Mouse (Mus musculus) stomach, embryonic 16.5 days (tissue): ENCODE measurements around the gene Ivd. TPM values are rescaled to one million over a fixed set of nuclear protein-coding genes. Genes with fewer than 3 reads are reported as not detected.

Experiments
- ATAC-seq: fragments of 200-750 bp; cut with Nextera tagmentation; 2 replicates; pipeline ENCODE4 v1.8.0; 2017; ENCODE audit warnings: moderate number of reproducible peaks, moderate TSS enrichment; ENCODE audit not compliant: insufficient read depth, low FRiP score
- H3K27ac ChIP-seq: fragments of 300-500 bp; sonication (generic); 2 replicates; pipeline ENCODE4 v1.5.1; 2014; ENCODE audit warnings: low read length
- H3K27me3 ChIP-seq: fragments of 300-500 bp; sonication (generic); 2 replicates; pipeline ENCODE4 v1.6.1; 2014; ENCODE audit warnings: low read length, control low read depth, mixed read lengths; ENCODE audit not compliant: control insufficient read depth, insufficient read depth
- H3K36me3 ChIP-seq: fragments of 300-500 bp; sonication (generic); 2 replicates; pipeline ENCODE4 v1.6.1; 2014; ENCODE audit warnings: low read length; ENCODE audit not compliant: control insufficient read depth, insufficient read depth
- H3K4me1 ChIP-seq: fragments of 300-500 bp; sonication (generic); 2 replicates; pipeline ENCODE4 v1.6.1; 2014; ENCODE audit warnings: low read length, control low read depth, mixed read lengths; ENCODE audit not compliant: control insufficient read depth, insufficient read depth
- H3K4me2 ChIP-seq: fragments of 300-500 bp; sonication (generic); 2 replicates; pipeline ENCODE4 v1.6.1; 2014; ENCODE audit warnings: low read depth, low read length, mixed read lengths
- H3K4me3 ChIP-seq: fragments of 300-500 bp; sonication (generic); replicated peaks from 2 replicates; pipeline ENCODE4 v1.5.1; 2014; ENCODE audit warnings: mild to moderate bottlenecking, low read length
- H3K9ac ChIP-seq: fragments of 300-500 bp; sonication (generic); 2 replicates; pipeline ENCODE4 v1.6.1; 2014; ENCODE audit warnings: low read length
- H3K9me3 ChIP-seq: fragments of 300-500 bp; sonication (generic); replicated peaks from 2 replicates; pipeline ENCODE4 v1.6.1; 2016; ENCODE audit warnings: low read length, control low read depth; ENCODE audit not compliant: control insufficient read depth
- WGBS: fragments of 180-500 bp; shearing (Covaris S2); extraction: QIAGEN DNeasy Blood & Tissue Kit; methylation state at CpG from one replicate; pipeline ENCODE4 v1.1.7; 2014; 5-methylcytosine and 5-hydroxymethylcytosine counted together
- polyA plus RNA-seq: library from polyadenylated mRNA; unstranded; fragments of >200 nt; fragmentation: Nextera tagmentation; extraction: Ambion mirVana; gene quantifications from 2 replicates; pipeline ENCODE4 v1.2.1, GENCODE M21; 2015

Gene Ivd
- polyA plus RNA-seq, result 64.3 and 65.4 TPM in 2 replicates

- no peaks in the 10 kb centered on the region for H3K9me3 ChIP-seq
- H3K9ac ChIP-seq, result peak within 1 kb of the TSS; percentile 84
- H3K4me3 ChIP-seq, result peak within 1 kb of the TSS; percentile 80
- H3K27ac ChIP-seq, result peak within 1 kb of the TSS; percentile 71
- H3K27me3 ChIP-seq, result no peaks in the 10 kb centered on the region
- H3K36me3 ChIP-seq, result no peaks in the 10 kb centered on the region
- ATAC-seq, result peak; percentile 99
- peaks cover 5% of the 10 kb centered on the region; the same call in 1 of the 2 replicates for H3K4me1 ChIP-seq
- WGBS, result under 1% methylated on average over 34 of the region's 34 CpGs
- peak within 1 kb of the TSS; percentile 81 for H3K4me2 ChIP-seq
These were observed at the start of gene Ivd for GRCm38 (mm10) chr2:118861454-118862339. TSS of gene Ivd (plus strand) at chr2:118861954.

DNA sequence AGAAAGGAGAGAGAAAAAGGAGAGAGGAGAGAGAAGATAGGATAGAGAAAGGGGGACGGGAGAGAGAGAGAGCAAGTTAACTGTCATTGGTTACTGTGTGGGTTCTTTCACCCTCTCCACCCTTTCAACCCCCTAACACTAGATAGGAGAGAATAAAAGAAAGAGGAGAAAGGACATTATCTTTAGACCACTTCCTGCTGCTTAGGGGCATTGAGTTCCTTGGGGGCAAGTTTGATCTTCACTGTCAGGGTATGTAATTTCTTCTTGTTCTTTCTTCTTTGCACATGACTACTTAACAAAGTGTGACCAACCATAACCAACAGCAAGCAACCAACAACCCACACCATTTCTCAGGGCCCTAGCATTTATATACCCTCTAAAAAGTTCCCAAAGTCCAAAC lies 49.0 kb upstream of the Ivd start:
- no peaks in the 10 kb centered on the region for H3K27me3 ChIP-seq
- no peaks in the 10 kb centered on the region for H3K36me3 ChIP-seq
- H3K4me1 ChIP-seq, result peaks cover 14% of the 10 kb centered on the region
- 70% methylated on average over 1 of the region's 1 CpGs for WGBS
- no peak overlapping the region for H3K27ac ChIP-seq
- no peak for ATAC-seq
- H3K9me3 ChIP-seq, result no peaks in the 10 kb centered on the region
- no peak overlapping the region for H3K4me3 ChIP-seq
- H3K4me2 ChIP-seq, result no peak overlapping the region
- no peak overlapping the region for H3K9ac ChIP-seq

DNA sequence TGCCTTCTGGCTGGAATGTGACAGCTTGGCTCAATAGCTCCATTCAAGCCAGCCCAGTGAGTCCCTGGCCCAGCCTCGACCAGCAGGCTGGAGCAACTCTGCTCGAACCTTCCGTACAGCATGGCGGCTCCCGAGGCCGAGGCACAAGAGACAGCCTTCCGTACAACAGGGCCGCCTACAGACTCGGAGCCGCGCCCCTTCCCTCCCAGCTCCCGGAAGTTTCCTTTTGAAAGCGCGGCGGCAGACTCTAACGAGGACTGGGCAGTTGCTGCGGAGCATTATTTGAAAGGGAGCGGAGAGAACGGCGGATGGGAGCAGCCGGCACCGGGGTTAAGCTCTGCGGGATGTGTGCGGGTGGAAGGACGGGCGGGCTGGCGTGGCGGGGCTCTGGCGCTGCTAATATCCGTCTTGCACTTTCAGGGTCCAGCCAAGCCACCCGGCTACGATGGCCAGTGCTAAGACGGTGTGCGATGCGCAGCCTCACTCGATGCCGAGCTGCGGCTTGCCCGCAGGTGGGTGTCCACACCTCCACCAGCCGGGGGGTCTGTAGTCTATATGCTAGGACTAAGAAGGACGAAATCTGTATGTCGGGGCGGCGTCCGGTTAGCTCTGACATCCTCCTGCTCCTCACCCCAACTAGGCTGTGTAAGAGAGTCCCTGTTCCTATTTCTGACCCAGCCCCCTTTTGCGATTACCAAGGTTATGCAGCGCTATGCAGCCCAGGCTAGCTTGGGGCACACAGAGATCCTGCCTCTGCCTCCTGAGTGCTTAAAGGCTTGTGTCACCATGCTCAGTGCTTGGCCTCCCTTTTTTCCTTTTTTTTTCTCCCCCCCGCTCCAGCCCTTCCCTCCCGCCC lies 47.5 kb upstream of the Ivd start, which contains the start of gene Knstrn:
Gene Knstrn, plus strand, starts transcription at position 23 of the 856 bp plus-strand sequence.
- Histone ChIP-seq H3K4me1 (peaks cover 14% of the 10 kb centered on the region), H3K9ac (peak within 1 kb of the TSS; percentile 85), H3K9me3 (no peaks in the 10 kb centered on the region), H3K27ac (peak within 1 kb of the TSS; percentile 52), H3K36me3 (peaks cover 12% of the 10 kb centered on the region), H3K4me3 (peak within 1 kb of the TSS; percentile 84), H3K27me3 (no peaks in the 10 kb centered on the region), H3K4me2 (peak within 1 kb of the TSS; percentile 83)
- under 1% methylated on average over 49 of the region's 49 CpGs for WGBS
- peak; percentile 94 for ATAC-seq

- H3K9me3 ChIP-seq, result 0 out of 2 replicates have a peak, but pooled peaks cover 3% of the 10 kb centered on the region
- no peaks in the 10 kb centered on the region for H3K27me3 ChIP-seq
- WGBS, result 91% methylated on average over 5 of the region's 5 CpGs
- H3K9ac ChIP-seq, result no peak overlapping the region
- ATAC-seq, result no peak
- no peak overlapping the region for H3K4me3 ChIP-seq
- H3K36me3 ChIP-seq, result peaks cover 45% of the 10 kb centered on the region
- no peak overlapping the region for H3K27ac ChIP-seq
- H3K4me2 ChIP-seq, result no peak overlapping the region
- no peaks in the 10 kb centered on the region for H3K4me1 ChIP-seq
These were observed 39.0 kb upstream of the Ivd start for GRCm38 (mm10) chr2:118822800-118823199.

- H3K9me3 ChIP-seq, result 0 out of 2 replicates have a peak, but pooled peaks cover 3% of the 10 kb centered on the region
- WGBS, result 96% methylated on average over 4 of the region's 4 CpGs
- peaks cover 31% of the 10 kb centered on the region for H3K36me3 ChIP-seq
- H3K4me1 ChIP-seq, result no peaks in the 10 kb centered on the region
- no peak for ATAC-seq
- H3K4me3 ChIP-seq, result no peak overlapping the region
- H3K4me2 ChIP-seq, result no peak overlapping the region
- no peak overlapping the region for H3K9ac ChIP-seq
- no peak overlapping the region for H3K27ac ChIP-seq
- no peaks in the 10 kb centered on the region for H3K27me3 ChIP-seq
These were observed 37.4 kb upstream of the Ivd start for GRCm38 (mm10) chr2:118824396-118824795.

DNA sequence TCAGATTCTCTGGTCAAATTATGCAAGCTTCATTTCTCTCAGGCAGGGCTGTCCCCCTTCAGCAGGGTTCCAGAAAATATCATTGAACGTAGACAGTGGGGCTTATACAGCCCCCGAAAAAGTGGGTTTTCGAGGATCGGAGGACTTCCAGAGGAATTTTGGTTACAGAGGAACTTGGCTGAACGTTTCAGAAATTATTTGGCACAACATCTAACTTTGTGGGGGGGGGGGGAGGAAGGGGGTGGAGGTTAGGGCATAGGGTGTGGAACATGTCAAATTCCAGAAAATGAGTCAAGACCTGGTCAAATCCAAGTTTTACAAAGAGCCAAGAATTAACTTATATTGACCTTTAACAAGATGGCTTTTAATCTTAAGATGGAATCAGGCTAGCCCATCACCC lies 32.7 kb upstream of the Ivd start:
- H3K9me3 ChIP-seq, result 0 out of 2 replicates have a peak, but pooled peaks cover 3% of the 10 kb centered on the region
- ATAC-seq, result no peak
- 86% methylated on average over 5 of the region's 5 CpGs for WGBS
- H3K4me1 ChIP-seq, result no peaks in the 10 kb centered on the region
- no peaks in the 10 kb centered on the region for H3K27me3 ChIP-seq
- no peak overlapping the region for H3K27ac ChIP-seq
- peaks cover 25% of the 10 kb centered on the region for H3K36me3 ChIP-seq
- H3K9ac ChIP-seq, result no peak overlapping the region
- H3K4me2 ChIP-seq, result no peak overlapping the region
- H3K4me3 ChIP-seq, result no peak overlapping the region

DNA sequence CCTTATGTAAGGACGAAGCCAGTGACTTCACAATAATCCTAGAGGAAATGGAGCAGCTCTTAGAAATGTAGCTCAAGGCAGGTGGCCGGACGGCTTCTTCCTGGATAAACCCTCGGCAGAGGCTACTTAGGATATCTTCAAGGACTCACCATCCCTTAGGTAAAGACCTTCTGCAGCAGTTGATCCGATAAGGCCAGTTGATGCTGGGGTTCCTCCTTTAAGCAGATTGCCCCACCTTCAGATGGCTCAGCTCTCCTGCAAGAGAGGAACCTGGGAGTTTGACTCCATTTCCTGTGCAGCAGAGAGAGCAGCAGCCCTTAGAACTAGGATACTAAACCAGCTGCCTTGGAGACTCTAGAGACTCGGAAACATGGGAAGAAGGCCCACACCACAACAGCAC lies 27.7 kb upstream of the Ivd start:
- no peak overlapping the region for H3K27ac ChIP-seq
- H3K27me3 ChIP-seq, result no peaks in the 10 kb centered on the region
- H3K4me2 ChIP-seq, result no peak overlapping the region
- H3K4me1 ChIP-seq, result no peaks in the 10 kb centered on the region
- no peak overlapping the region for H3K9ac ChIP-seq
- H3K4me3 ChIP-seq, result no peak overlapping the region
- no peak for ATAC-seq
- H3K36me3 ChIP-seq, result peaks cover 10% of the 10 kb centered on the region
- WGBS, result 94% methylated on average over 6 of the region's 6 CpGs
- no peaks in the 10 kb centered on the region for H3K9me3 ChIP-seq

- peak; percentile 44; the same call in 1 of the 2 replicates for ATAC-seq
- H3K27ac ChIP-seq, result no peak overlapping the region
These were observed 26.6 kb upstream of the Ivd start for GRCm38 (mm10) chr2:118835115-118835514.

More at GRCm38 (mm10) chr2:118835115-118835514, 26.6 kb upstream of the Ivd start:
- Histone ChIP-seq H3K4me2 (no peak overlapping the region), H3K4me1 (no peaks in the 10 kb centered on the region), H3K36me3 (peaks cover 10% of the 10 kb centered on the region), H3K9me3 (no peaks in the 10 kb centered on the region), H3K9ac (no peak overlapping the region), H3K4me3 (no peak overlapping the region), H3K27me3 (no peaks in the 10 kb centered on the region)
- WGBS, result 68% methylated on average over 6 of the region's 6 CpGs
